Mouse (Mus musculus): ENCODE results near the gene Gm17535.
"Not testable (repeated sequence)": the region's sequence is repeated elsewhere in the genome, so short reads cannot be mapped to it uniquely, and the experiment has no call there.

GRCm38 (mm10) chr9:3002794-3003396 lies 31.5 kb upstream of the Gm17535 start, which contains the start of gene Gm11168:
- TF ChIP-seq EP300, CTCF (IDR thresholded peaks at IDR 0.05; ENCODE audit: low read depth): not testable (repeated sequence)

Measured in liver, embryonic 14.5 days (tissue).